Mouse (Mus musculus): ENCODE results near the gene Gm20547.
A peak's percentile ranks its signal among the peaks of the same experiment; 100 is the strongest.

Gene Gm20547

GRCm38 (mm10) chr17:34896366-34896765 lies 14.5 kb upstream of the Gm20547 start:
- DNase-seq (ENCODE audit: low read depth, low spot score): no peak

DNA sequence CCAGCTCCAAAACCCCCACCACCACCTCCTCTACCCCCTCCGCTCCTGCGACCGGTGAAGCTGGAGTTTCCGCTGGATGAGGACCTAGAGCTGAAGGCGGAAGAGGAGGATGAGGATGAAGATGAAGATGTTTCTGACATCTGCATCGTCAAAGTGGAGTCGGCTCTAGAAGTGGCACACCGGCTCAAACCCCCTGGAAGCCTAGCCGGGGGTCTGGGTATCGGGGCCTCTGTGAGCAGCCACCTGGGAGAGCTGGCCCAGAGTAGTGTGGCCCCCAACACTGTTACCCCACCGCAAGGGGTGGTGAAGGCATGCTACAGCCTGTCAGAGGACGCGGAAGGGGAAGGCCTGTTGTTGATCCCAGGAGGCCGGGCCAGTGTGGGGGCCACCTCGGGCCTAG lies 13.9 kb upstream of the Gm20547 start:
- no peak for DNase-seq (ENCODE audit: low read depth, low spot score)

DNA sequence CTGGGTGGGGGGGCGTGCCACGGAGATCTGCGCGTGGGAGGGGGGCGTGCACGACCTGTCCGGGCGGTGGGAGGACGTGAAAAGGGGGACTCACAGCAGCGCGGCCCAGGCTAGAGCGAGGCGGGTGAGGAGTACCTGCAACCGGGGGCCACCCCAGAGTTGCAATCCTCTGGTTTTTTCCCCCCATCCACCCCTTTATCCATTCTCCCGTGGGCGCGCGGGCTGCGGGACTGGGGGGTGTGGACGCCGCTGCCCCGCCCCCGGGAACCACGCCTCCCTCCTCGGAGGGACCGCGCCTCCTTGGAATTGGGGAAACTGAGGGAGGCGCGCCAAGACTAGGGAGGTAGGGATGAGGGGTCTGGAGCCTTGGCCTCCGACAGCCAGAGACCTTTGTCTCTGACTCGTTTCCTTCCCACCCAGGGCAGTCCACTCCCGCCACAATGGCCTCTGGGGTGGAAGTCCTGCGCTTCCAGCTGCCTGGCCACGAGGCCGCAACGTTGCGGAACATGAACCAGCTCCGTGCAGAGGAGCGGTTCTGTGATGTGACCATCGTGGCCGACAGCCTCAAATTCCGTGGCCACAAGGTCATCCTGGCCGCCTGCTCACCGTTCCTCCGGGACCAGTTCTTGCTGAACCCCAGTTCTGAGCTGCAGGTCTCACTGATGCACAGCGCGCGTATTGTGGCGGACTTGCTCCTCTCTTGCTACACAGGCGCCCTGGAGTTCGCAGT lies 13.1 kb upstream of the Gm20547 start:
- no peak for DNase-seq (ENCODE audit: low read depth, low spot score)

- peak; percentile 95 for DNase-seq (ENCODE audit: low read depth, low spot score)
Measured at GRCm38 (mm10) chr17:34894074-34894597, 12.3 kb upstream of the Gm20547 start.

DNA sequence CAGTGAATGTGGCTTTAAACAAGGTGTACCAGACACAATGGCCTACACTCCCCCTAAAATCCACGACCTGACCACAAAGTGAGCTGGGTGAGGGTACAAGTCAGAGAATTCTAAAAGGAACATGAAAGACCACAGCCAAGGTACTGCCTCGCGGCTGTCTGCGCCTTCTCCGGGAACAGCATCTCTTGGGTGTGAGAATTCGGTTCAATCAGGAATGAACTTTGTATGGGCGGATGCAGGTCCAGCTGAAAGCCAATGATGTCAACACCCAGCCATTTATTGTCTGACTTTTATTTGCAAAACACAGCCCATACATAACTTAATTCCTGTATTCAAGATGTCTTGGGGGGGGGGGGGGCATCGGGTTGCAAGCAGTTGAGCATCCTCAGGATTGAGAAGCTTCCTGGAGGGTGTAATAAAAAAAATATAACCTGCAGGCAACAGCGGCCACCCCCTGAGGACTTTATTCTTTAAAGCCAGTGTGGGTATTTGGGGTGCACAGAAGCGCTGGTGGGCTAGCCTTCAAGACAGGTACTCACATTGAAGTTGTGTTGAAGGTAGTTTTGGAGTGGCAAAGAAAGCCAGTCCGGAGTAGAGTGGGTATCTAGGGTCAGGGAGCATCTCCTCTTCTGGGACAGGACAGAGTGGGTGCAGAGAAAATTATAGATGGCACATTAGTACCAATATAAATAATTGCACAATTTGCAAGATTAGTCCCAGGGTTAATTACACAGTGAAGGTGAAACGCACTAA lies 11.4 kb upstream of the Gm20547 start:
- DNase-seq (ENCODE audit: low read depth, low spot score): no peak

- DNase-seq (ENCODE audit: low read depth, low spot score): no peak
Measured at GRCm38 (mm10) chr17:34891377-34891776, 9.5 kb upstream of the Gm20547 start.

DNA sequence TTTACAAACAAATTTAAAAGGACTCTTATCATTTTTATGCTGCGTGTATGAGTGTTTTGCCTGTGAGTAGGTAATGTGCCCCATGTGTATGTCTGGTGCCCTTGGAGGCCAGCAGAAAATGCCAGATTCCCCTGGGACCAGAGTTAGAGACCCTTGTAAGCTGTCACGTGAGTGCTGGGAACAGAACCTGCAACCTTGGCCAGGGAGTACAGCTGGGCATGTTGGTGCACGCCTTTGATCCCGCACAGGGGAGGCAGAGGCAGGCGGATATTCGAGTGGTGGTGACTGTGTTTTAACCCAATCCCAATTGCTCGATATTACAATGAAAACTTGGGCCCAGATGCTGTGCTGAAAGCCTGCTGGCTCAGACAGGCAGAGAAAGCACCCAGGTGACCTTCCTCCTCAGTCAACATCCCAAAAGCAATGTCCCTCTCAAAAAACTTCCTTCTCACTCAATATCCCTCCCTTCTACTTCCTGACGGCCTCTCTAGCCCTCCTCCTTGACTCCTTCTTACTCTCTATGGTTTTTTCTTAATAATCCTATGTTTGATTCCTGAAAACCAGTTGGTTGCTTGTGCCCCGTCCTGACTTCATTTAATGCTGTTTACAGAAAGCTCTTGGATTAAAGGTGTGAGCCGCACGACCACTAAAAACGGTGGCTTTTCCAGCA lies 8.4 kb upstream of the Gm20547 start:
- DNase-seq (ENCODE audit: low read depth, low spot score): no peak

DNA sequence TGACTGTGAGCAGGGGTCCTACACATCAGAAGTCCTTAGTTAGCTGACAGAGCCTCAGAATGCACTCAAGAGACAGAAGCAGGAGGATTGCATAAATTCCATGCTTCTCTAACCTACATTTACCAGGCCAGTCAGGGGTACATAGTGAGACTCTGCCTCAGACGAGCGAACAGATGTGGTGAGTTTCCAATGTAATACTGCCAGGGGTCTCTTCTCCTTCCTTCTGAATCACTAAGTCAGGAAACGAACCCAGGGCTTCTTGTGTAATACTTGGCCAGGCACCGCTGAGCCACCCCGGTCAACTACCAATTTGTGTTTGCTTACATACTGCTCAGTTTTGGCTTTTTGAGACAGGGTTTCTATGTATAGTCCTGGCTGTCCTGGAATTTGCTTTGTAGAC lies 6.1 kb upstream of the Gm20547 start:
- no peak for DNase-seq (ENCODE audit: low read depth, low spot score)

DNA sequence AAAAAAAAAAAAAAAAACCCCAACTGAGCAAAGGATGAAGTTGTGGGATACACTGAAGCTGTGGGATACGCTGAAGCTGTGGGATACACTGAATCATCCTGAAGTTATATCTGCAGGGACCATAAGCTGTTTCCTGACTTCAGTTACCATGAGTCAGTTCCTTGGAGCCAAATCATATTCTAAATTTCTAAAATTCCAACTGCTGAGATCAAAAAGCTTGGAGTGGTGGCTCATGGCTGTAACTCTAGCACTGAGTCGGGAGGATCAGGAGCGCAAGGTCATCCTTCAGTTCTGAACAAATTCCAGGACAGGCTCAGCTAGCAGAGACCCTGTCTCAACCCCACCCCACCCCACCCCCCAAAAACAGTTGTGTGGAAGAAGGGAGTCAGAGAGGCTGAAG lies 3.8 kb upstream of the Gm20547 start:
- DNase-seq (ENCODE audit: low read depth, low spot score): no peak

GRCm38 (mm10) chr17:34884704-34885103 lies 2.9 kb upstream of the Gm20547 start:
- DNase-seq (ENCODE audit: low read depth, low spot score): no peak

- no peak for DNase-seq (ENCODE audit: low read depth, low spot score)
Measured at GRCm38 (mm10) chr17:34883332-34883731, 1.5 kb upstream of the Gm20547 start.

DNA sequence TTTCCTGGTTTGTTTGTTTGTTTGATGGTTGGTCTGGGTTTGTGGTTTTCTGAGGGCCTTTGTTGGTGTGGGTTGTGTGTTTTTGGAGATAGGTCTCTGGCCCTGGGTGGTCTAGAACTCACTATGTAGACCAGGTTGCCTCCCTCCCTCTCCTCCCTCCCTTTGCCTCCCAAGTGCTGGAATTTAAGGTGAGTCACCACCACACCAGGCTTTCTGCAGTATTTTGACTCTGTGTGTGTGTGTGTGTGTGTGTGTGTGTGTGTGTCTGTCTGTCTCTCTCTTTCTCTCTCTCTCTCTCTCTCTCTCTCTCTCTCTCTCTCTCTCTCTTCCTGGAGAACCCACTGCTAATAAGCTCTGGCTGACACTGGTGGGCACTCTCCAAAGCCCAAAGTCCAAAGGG lies 676 bp downstream of the Gm20547 start:
- no peak for DNase-seq (ENCODE audit: low read depth, low spot score)

- DNase-seq (ENCODE audit: low read depth, low spot score): no peak
Measured at GRCm38 (mm10) chr17:34879336-34879879, 2.4 kb downstream of the Gm20547 start, which contains the start of gene Zbtb12. Zbtb12 (plus strand) TSS chr17:34879483.

DNA sequence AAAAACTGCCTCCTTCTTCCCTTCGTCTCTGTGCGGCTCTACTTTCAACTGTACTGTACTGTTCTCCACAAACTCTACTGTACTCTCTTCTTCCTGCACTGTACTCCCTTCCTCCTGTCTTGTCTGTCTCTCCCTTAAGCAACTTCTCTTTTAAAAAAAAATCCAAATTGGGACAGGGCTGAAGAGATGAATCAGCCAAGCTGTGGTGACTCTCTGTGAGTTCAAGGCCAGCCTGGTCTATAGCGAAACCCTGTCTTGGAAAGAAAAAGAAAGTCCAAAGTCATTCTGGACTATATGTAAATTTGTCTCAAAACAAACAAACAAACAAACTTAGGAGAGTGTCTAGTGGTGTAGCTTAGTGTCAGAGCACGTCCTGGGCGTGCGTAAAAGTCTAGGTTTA lies 7.5 kb downstream of the Gm20547 start:
- DNase-seq (ENCODE audit: low read depth, low spot score): no peak

DNA sequence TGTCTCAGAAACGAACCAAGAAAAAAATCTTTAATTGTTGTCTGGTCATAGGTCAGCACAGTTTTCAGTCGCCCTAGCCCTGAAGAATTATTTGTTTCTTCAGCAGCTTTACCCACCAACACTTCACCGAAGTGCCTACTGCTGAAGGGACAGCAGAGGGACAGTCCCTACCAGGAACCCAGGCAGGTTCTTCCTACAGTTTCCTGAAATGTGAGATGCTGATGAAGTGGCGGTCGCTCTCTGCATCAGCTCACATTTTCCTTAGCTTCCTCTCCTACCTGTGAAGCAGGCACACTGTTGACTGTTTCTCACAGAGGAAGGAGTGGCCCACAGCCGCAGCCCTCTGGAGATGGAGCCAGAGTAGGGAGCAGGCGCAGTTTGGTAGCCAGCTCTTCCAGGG lies 15.9 kb downstream of the Gm20547 start:
- DNase-seq (ENCODE audit: low read depth, low spot score): no peak

DNA sequence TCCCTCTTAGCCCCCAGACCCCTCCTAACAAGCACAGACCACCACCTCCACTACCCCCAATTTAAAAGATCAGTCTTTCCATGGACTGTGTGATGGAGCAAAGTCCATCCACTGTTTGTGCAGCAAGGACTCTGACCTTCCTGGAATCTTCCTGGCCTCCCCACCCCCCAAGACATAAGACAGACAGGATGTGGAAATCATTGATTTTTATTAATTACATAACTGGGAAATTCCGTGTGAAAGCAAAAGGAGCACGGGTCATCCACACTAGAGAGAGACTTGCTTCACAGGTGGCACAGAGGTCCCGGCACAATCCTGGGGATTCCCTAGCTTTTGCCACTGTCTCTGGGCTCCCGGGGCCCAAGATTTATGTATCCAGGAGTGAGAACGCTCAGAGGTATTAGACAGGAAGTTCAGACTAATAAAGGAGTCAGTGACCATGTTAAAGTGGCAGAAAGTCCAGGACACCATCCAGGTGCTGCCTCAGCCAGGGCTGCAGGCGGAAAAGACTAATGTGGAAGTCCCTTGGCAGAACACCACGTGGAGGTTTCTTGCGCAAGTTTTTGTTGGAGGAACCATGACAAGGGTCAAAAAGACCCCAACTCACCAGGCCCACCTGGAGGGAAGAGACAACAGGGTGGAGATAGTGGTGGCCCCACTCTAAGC lies 19.3 kb downstream of the Gm20547 start, which contains the start of gene Cfb:
Cfb (minus strand) TSS at position 103 of the 666 bp plus-strand sequence.
- no peak for DNase-seq (ENCODE audit: low read depth, low spot score)

- DNase-seq (ENCODE audit: low read depth, low spot score): peak; percentile 41
Measured at GRCm38 (mm10) chr17:34861704-34862415, 20.0 kb downstream of the Gm20547 start.

- no peak for DNase-seq (ENCODE audit: low read depth, low spot score)
Measured at GRCm38 (mm10) chr17:34860514-34860913, 21.3 kb downstream of the Gm20547 start.

GRCm38 (mm10) chr17:34858670-34859069 lies 23.2 kb downstream of the Gm20547 start:
- DNase-seq (ENCODE audit: low read depth, low spot score): no peak

DNA sequence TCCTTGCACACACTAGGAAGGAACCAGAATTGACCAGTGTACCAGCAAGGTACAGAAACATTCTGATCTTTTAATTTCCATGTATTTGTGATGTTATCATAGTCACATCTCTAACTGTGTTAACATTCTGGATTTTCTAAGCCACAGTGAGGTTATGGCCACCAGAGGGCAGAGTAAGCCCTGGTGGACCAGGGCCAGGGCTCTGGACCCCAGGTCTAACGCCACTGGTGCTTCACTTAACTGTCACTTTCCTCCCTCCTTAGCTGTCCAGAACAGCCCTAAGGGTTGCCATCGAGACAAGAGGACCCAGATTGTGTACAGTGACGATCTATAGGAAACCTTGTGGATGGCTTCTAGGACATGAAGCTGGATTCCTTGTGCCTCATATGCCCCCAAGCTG lies 26.0 kb downstream of the Gm20547 start:
- DNase-seq (ENCODE audit: low read depth, low spot score): no peak

- DNase-seq (ENCODE audit: low read depth, low spot score): no peak
Measured at GRCm38 (mm10) chr17:34854761-34855160, 27.1 kb downstream of the Gm20547 start.
